Mouse (Mus musculus) CH12.LX (cell line): Measurements from ENCODE around the gene Cirbp.

Experiments
- CHD2 ChIP-seq: IDR thresholded peaks from 2 replicates; pipeline ENCODE4 v1.6.1; 2011; ENCODE audit warnings: low read length, improper control_type of control experiment
- CTCF ChIP-seq, 2 experiments: IDR thresholded peaks in 1 of 2; conservative IDR thresholded peaks in 1 of 2; 2 replicates each; pipeline ENCODE4 v1.5.1; 2011 to 2012; ENCODE audit warnings: low read depth in 2 of 2, low read length in 2 of 2, improper control_type of control experiment in 1 of 2, inconsistent platforms in 1 of 2, mild to moderate bottlenecking in 1 of 2, moderate library complexity in 1 of 2
- EP300 ChIP-seq: IDR thresholded peaks from 2 replicates; pipeline ENCODE4 v1.6.1; 2011; ENCODE audit warnings: low read length, improper control_type of control experiment
- GABPA ChIP-seq: IDR thresholded peaks from 2 replicates; pipeline ENCODE4 v1.6.1; 2012; ENCODE audit warnings: low read depth, low read length, improper control_type of control experiment, inconsistent platforms; ENCODE audit not compliant: insufficient replicate concordance
- IRF4 ChIP-seq: IDR thresholded peaks from 2 replicates; pipeline ENCODE4 v1.6.1; 2014; ENCODE audit warnings: low read depth, mild to moderate bottlenecking, inconsistent platforms, low read length, improper control_type of control experiment
- MAFK ChIP-seq: IDR thresholded peaks from 2 replicates; pipeline ENCODE4 v1.6.1; 2011; ENCODE audit warnings: low read length, improper control_type of control experiment; ENCODE audit not compliant: insufficient replicate concordance
- MAX ChIP-seq: IDR thresholded peaks from 2 replicates; pipeline ENCODE4 v1.6.1; 2011; ENCODE audit warnings: low read length, improper control_type of control experiment
- POLR2A ChIP-seq: IDR thresholded peaks from 2 replicates; pipeline ENCODE4 v1.6.1; 2011; ENCODE audit warnings: low read depth, mild to moderate bottlenecking, improper control_type of control experiment, low read length
- RAD21 ChIP-seq: IDR thresholded peaks from 2 replicates; pipeline ENCODE4 v1.6.1; 2011; ENCODE audit warnings: low read depth, mild to moderate bottlenecking, low read length, improper control_type of control experiment, moderate library complexity
- SIN3A ChIP-seq: IDR thresholded peaks from 2 replicates; pipeline ENCODE4 v1.6.1; 2012; ENCODE audit warnings: low read length, improper control_type of control experiment, inconsistent platforms
- USF1 ChIP-seq: IDR thresholded peaks from 2 replicates; pipeline ENCODE4 v1.6.1; 2014; ENCODE audit warnings: low read depth, mild to moderate bottlenecking, inconsistent platforms, low read length, improper control_type of control experiment
- USF2 ChIP-seq: conservative IDR thresholded peaks from 2 replicates; pipeline ENCODE4 v1.6.1; 2011; ENCODE audit warnings: low read depth, low read length, improper control_type of control experiment
- ZNF384 ChIP-seq: IDR thresholded peaks from 2 replicates; pipeline ENCODE4 v1.6.1; 2012; ENCODE audit warnings: low read depth, low read length, improper control_type of control experiment, inconsistent platforms

DNA sequence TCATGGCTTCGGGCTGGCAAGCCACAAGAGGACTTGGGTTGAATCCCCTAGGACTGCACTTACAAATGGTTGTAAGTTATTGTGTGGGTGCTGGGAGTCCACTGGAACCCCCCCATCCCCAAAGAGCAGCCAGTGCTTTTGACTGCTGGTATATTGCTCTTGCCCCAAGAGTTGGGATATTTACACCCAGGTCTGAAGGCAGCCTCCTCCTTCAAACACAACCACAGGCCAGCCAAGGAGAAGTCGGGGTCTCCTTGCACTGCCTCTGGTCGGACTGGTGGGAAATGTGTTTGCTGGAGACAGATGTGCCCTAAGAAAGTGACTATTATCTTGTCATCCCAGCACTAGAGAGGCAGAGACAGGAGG is 3.6 kb upstream of the Cirbp start:
- TF ChIP-seq GABPA (no peak), POLR2A (no peak), CHD2 (no peak), MAFK (no peak), CTCF (conservative IDR thresholded peaks at IDR 0.05 in 1 of 2, IDR thresholded peaks at IDR 0.05 in 1 of 2; ENCODE audit: low read depth in 2 of 2, low read length in 2 of 2) (no peak), EP300 (no peak), ZNF384 (no peak), SIN3A (no peak), IRF4 (no peak), MAX (no peak), RAD21 (no peak), USF2 (no peak), USF1 (no peak)
